Mouse (Mus musculus) monocyte, adult 59 days (primary cell): ENCODE measurements around the gene Duox1. TPM values are rescaled to one million over a fixed set of nuclear protein-coding genes. Genes with fewer than 3 reads are reported as not detected.

Experiments used
- total RNA-seq, 2 experiments: library from RNA; stranded (reverse); gene quantifications; one replicate each; pipeline ENCODE4 v1.2.4; 2023

Duox1 gene
- total RNA-seq: not detected

GRCm38 (mm10) chr2:122315372-122315771 lies at the start of gene Duox1:
Gene Duox1, plus strand, starts transcription at chr2:122315672.

GRCm38 (mm10) chr2:122298096-122298499 lies 17.4 kb upstream of the Duox1 start, which contains the start of gene Duox2:
Gene Duox2, minus strand, starts transcription at chr2:122298449.

GRCm38 (mm10) chr2:122298596-122299490 lies 16.6 kb upstream of the Duox1 start, which contains the start of gene Duoxa2:
Gene Duoxa2, plus strand, starts transcription at chr2:122298900.

GRCm38 (mm10) chr2:122313536-122313935 lies 1.9 kb upstream of the Duox1 start, which contains the start of gene Duoxa1:
Gene Duoxa1, minus strand, starts transcription at chr2:122313730.

GRCm38 (mm10) chr2:122368995-122369739 lies 53.7 kb downstream of the Duox1 start, which contains the start of gene Shf:
Gene Shf, minus strand, starts transcription at chr2:122369162.

Other genes with a start within 250 kb of the Duox1 start
- gene Spg11, start 197.3 kb upstream of the Duox1 start, total RNA-seq: 10 to 100 TPM; 29.3 to 33.4 TPM
- gene B2m, start 168.0 kb upstream of the Duox1 start, total RNA-seq: 1,000 to 10,000 TPM; 3,138 to 3,356 TPM
- gene Trim69, start 155.0 kb upstream of the Duox1 start, total RNA-seq: under 1 TPM; 0.49 to 0.71 TPM
- under 1 TPM in 1 of 2 experiments, not detected in 1; 0.18 TPM for gene Patl2, start 129.5 kb upstream of the Duox1 start, total RNA-seq
- not detected for gene Terb2, start 129.4 kb upstream of the Duox1 start, total RNA-seq
- gene Sord, start 80.9 kb upstream of the Duox1 start, total RNA-seq: 10 to 100 TPM; 21.0 to 21.7 TPM
- gene Duox2, start 17.2 kb upstream of the Duox1 start, total RNA-seq: not detected
- not detected for gene Duoxa2, start 16.8 kb upstream of the Duox1 start, total RNA-seq
- gene Duoxa1, start 1.9 kb upstream of the Duox1 start, total RNA-seq: not detected
- gene Shf, start 53.5 kb downstream of the Duox1 start, total RNA-seq: 1 to 10 TPM; 1.5 to 2.7 TPM
- gene Slc28a2, start 110.8 kb downstream of the Duox1 start, total RNA-seq: 10 to 100 TPM; 17.0 to 19.9 TPM
- gene Gm14085, start 169.3 kb downstream of the Duox1 start, total RNA-seq: under 1 TPM; 0.49 to 0.84 TPM